In the genomic region with DNA sequence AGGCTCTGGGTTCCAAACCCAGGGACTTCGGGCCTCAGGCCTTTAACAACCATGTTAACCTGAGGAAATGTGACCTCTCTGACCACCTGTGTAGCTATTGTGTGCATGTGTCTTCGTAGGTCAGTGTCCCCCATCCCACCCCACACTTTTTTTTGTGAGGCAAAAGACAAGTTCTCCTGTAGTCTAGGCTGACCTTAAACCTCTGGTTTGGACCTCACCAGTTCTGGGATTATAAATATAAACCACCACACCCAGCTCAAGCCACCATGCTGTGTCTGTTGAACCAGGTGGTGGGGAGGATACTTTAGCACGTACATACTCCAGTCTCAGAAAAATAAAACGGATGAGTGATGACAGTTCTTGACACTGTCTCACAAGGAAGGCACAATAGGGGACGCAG, we compare ENCODE assay signal across 9 mouse cellular contexts. TPM values are rescaled to one million over a fixed set of nuclear protein-coding genes. Genes with fewer than 3 reads are reported as not detected.
DNase-seq lines count a peak whose midpoint lies in the region; ATAC-seq and TF ChIP-seq lines count a peak whose summit lies in the region.
"Had no signal": no experiment of that assay in that cellular context is flagged by ENCODE, and none has a peak within 500 bp of the region (broad histone marks: within the 10 kb centered on the region; RNA-seq: fewer than 3 reads in every experiment).

No protein-coding gene starts in this region.

- H3K9me3 ChIP-seq in forebrain, embryonic 16.5 days (ENCODE audit: control insufficient read depth, low read length): no peaks in the 10 kb centered on the region
- no peaks in the 10 kb centered on the region for H3K9me3 ChIP-seq in liver, embryonic 15.5 days (replicated peaks)

- peak overlapping the region; percentile 39 for H3ac ChIP-seq in C2C12 (ENCODE audit: control insufficient read depth, insufficient read length, low read depth)

- no peaks in the 10 kb centered on the region for H3K27me3 ChIP-seq in C2C12 (ENCODE audit: control insufficient read depth, insufficient read depth, insufficient read length)
- H3K27me3 ChIP-seq in forebrain, embryonic 16.5 days (replicated peaks; ENCODE audit: control insufficient read depth, insufficient read depth, low read length): no peaks in the 10 kb centered on the region
- no peaks in the 10 kb centered on the region for H3K27me3 ChIP-seq in liver, embryonic 15.5 days

- no peaks in the 10 kb centered on the region for H3K79me2 ChIP-seq in C2C12 (ENCODE audit: control insufficient read depth, insufficient read depth)

- peaks cover 24% of the 10 kb centered on the region for H3K36me3 ChIP-seq in C2C12 (ENCODE audit: control insufficient read depth, insufficient read depth)
- H3K36me3 ChIP-seq in forebrain, embryonic 16.5 days (ENCODE audit: control insufficient read depth, insufficient read depth): peaks cover 2% of the 10 kb centered on the region; the same call in 1 of the 2 replicates
- peaks cover 7% of the 10 kb centered on the region; the same call in 1 of the 2 replicates for H3K36me3 ChIP-seq in liver, embryonic 15.5 days (replicated peaks)

- H3K79me3 ChIP-seq in C2C12 (ENCODE audit: low read depth): no peaks in the 10 kb centered on the region

- no peak for ATAC-seq in forebrain, embryonic 16.5 days
- ATAC-seq in liver, embryonic 15.5 days (ENCODE audit: insufficient read depth): no peak

- DNase-seq in gastrocnemius, adult 2 months: no peak
- DNase-seq in gastrocnemius, postnatal 36 days: no peak
- DNase-seq in right cerebral cortex, postnatal 14 days: no peak
- no peak for DNase-seq in left cerebral cortex, postnatal 36 days (ENCODE audit: low spot score in 2 of 2)
- no peak for DNase-seq in spleen, postnatal 4 days (ENCODE audit: low spot score in 2 of 2)

- peak overlapping the region; percentile 77 for H3K4me2 ChIP-seq in forebrain, embryonic 16.5 days (ENCODE audit: low read length)
- peak overlapping the region; percentile 98 for H3K4me2 ChIP-seq in liver, embryonic 15.5 days

- no peak overlapping the region; the same call in 1 of the 2 replicates for H3K27ac ChIP-seq in gastrocnemius, adult 2 months
- H3K27ac ChIP-seq in forebrain, embryonic 16.5 days (ENCODE audit: low read length): no peak overlapping the region
- no peak overlapping the region for H3K27ac ChIP-seq in liver, embryonic 15.5 days (replicated peaks)

- H3K9ac ChIP-seq in forebrain, embryonic 16.5 days (replicated peaks; ENCODE audit: low read depth, low read length): peak overlapping the region; percentile 76; the same call in 1 of the 2 replicates
- H3K9ac ChIP-seq in liver, embryonic 15.5 days: no peak overlapping the region

- WGBS in forebrain, embryonic 16.5 days: 51% methylated on average over 5 of the region's 5 CpGs
- 52% methylated on average over 5 of the region's 5 CpGs for WGBS in liver, embryonic 15.5 days (ENCODE audit: insufficient replicate concordance)

- peaks cover 17% of the 10 kb centered on the region for H3K4me1 ChIP-seq in forebrain, embryonic 16.5 days (replicated peaks; ENCODE audit: control insufficient read depth, insufficient read depth, low read length)
- peaks cover 57% of the 10 kb centered on the region for H3K4me1 ChIP-seq in liver, embryonic 15.5 days (replicated peaks)

- peak overlapping the region; percentile 82 for H3K4me3 ChIP-seq in gastrocnemius, adult 2 months
- no peak overlapping the region for H3K4me3 ChIP-seq in C2C12 (ENCODE audit: insufficient read depth, poor library complexity, severe bottlenecking)
- H3K4me3 ChIP-seq in forebrain, embryonic 16.5 days (replicated peaks; ENCODE audit: low read length): peak overlapping the region; percentile 68
- H3K4me3 ChIP-seq in liver, embryonic 15.5 days (replicated peaks): no peak overlapping the region

- TF ChIP-seq CTCF in gastrocnemius, adult 2 months (IDR thresholded peaks at IDR 0.05): no peak
- no peak for TF ChIP-seq CTCF in C2C12 (IDR thresholded peaks at IDR 0.05; ENCODE audit: control insufficient read depth, insufficient read depth, insufficient read length)

- intact Hi-C loops in gastrocnemius, adult 2 months (cut with DNase I): no loop called here
- intact Hi-C loops in gastrocnemius, postnatal 36 days (cut with DNase I): loop anchor here (5.0 kb wide), 1 partner anchor 703 kb away; no protein-coding TSS in a partner anchor
- intact Hi-C loops in left cerebral cortex, postnatal 36 days (cut with DNase I): loop anchor here (2.0 to 10.0 kb wide), 2 partner anchors 23 to 705 kb away; partner anchors contain the start of gene Atg2a

TF ChIP-seq in C2C12, 6 proteins besides CTCF, POLR2A, EP300 and RAD21:
- TF ChIP-seq USF1 (IDR thresholded peaks at IDR 0.05; ENCODE audit: low read depth) (no peak), MYOD1 (IDR thresholded peaks at IDR 0.05; ENCODE audit: control insufficient read depth, insufficient read length, low read depth) (no peak), FOSL1 (IDR thresholded peaks at IDR 0.05; ENCODE audit: insufficient read depth, low read length, poor library complexity, severe bottlenecking) (no peak), CEBPB (IDR thresholded peaks at IDR 0.05; ENCODE audit: low read depth) (no peak), MYOG (IDR thresholded peaks at IDR 0.05; ENCODE audit: control insufficient read depth, extremely low read depth, insufficient read length) (no peak), MAX (IDR thresholded peaks at IDR 0.05) (no peak)

RNA-seq across cellular contexts. Expression of gene Gpr137, which starts 7.7 kb away (rescaled TPM):
- total RNA-seq in gastrocnemius, adult 2 months (2021): 10 to 100 TPM in 1 of 2 experiments, 1 to 10 TPM in 1; 8.2 to 13.8 TPM
- 1 to 10 TPM; 9.4 to 9.7 TPM for total RNA-seq in gastrocnemius, postnatal 36 days (2021)
- polyA plus RNA-seq in C2C12 (2012; fragmentation: generic; extraction: Trizol): 31.2 TPM
- polyA plus RNA-seq in forebrain, embryonic 16.5 days (2015; fragmentation: Nextera tagmentation; extraction: Ambion mirVana): 46.3 and 52.5 TPM in 2 replicates
- 7.4 TPM in 2 replicates for polyA plus RNA-seq in liver, embryonic 15.5 days (2015; fragmentation: Nextera tagmentation; extraction: Ambion mirVana)
- 100 to 1,000 TPM in 1 of 2 experiments, 10 to 100 TPM in 1; 94.1 to 108 TPM for total RNA-seq in left cerebral cortex, postnatal 36 days (2021)

RNA-seq across cellular contexts. Expression of gene Bad, which starts 8.3 kb away (rescaled TPM):
- total RNA-seq in gastrocnemius, adult 2 months (2021): 10 to 100 TPM; 10.8 to 14.4 TPM
- total RNA-seq in gastrocnemius, postnatal 36 days (2021): 10 to 100 TPM; 10.7 to 14.1 TPM
- polyA plus RNA-seq in C2C12 (2012; fragmentation: generic; extraction: Trizol): 84.0 TPM
- polyA plus RNA-seq in forebrain, embryonic 16.5 days (2015; fragmentation: Nextera tagmentation; extraction: Ambion mirVana): 87.9 and 88.4 TPM in 2 replicates
- polyA plus RNA-seq in liver, embryonic 15.5 days (2015; fragmentation: Nextera tagmentation; extraction: Ambion mirVana): 25.5 and 26.1 TPM in 2 replicates
- 10 to 100 TPM; 36.6 to 42.6 TPM for total RNA-seq in left cerebral cortex, postnatal 36 days (2021)

RNA-seq across cellular contexts. Expression of gene Kcnk4, which starts 15.6 kb away (rescaled TPM):
- total RNA-seq in gastrocnemius, adult 2 months (2021): not detected
- total RNA-seq in gastrocnemius, postnatal 36 days (2021): not detected
- 0.26 TPM for polyA plus RNA-seq in C2C12 (2012; fragmentation: generic; extraction: Trizol)
- polyA plus RNA-seq in forebrain, embryonic 16.5 days (2015; fragmentation: Nextera tagmentation; extraction: Ambion mirVana): 2.1 and 3.3 TPM in 2 replicates
- polyA plus RNA-seq in liver, embryonic 15.5 days (2015; fragmentation: Nextera tagmentation; extraction: Ambion mirVana): 0.08 TPM in 1 of 2 replicates, not detected in the other
- 10 to 100 TPM; 34.9 to 37.0 TPM for total RNA-seq in left cerebral cortex, postnatal 36 days (2021)
- polyA plus RNA-seq: adrenal gland, adult 2 months had no signal

RNA-seq across cellular contexts. Expression of gene Catsperz, which starts 24.8 kb away (rescaled TPM):
- total RNA-seq in gastrocnemius, adult 2 months (2021): not detected
- not detected for total RNA-seq in gastrocnemius, postnatal 36 days (2021)
- polyA plus RNA-seq in C2C12 (2012; fragmentation: generic; extraction: Trizol): 0.16 TPM
- polyA plus RNA-seq in forebrain, embryonic 16.5 days (2015; fragmentation: Nextera tagmentation; extraction: Ambion mirVana): 0.37 and 0.89 TPM in 2 replicates
- polyA plus RNA-seq in liver, embryonic 15.5 days (2015; fragmentation: Nextera tagmentation; extraction: Ambion mirVana): 0.24 and 0.59 TPM in 2 replicates
- 10 to 100 TPM; 23.8 to 30.8 TPM for total RNA-seq in left cerebral cortex, postnatal 36 days (2021)
- polyA plus RNA-seq: adrenal gland, adult 2 months had no signal

RNA-seq across cellular contexts. Expression of gene Ppp1r14b, which starts 24.8 kb away (rescaled TPM):
- 100 to 1,000 TPM; 121 to 127 TPM for total RNA-seq in gastrocnemius, adult 2 months (2021)
- total RNA-seq in gastrocnemius, postnatal 36 days (2021): 100 to 1,000 TPM; 105 to 128 TPM
- polyA plus RNA-seq in C2C12 (2012; fragmentation: generic; extraction: Trizol): 1,811 TPM
- 132 and 140 TPM in 2 replicates for polyA plus RNA-seq in forebrain, embryonic 16.5 days (2015; fragmentation: Nextera tagmentation; extraction: Ambion mirVana)
- 51.4 and 55.8 TPM in 2 replicates for polyA plus RNA-seq in liver, embryonic 15.5 days (2015; fragmentation: Nextera tagmentation; extraction: Ambion mirVana)
- 10 to 100 TPM; 51.5 to 55.6 TPM for total RNA-seq in left cerebral cortex, postnatal 36 days (2021)

Comparison
In these comparisons a context has a peak if more than half of its experiments do, and no peak if none do; other contexts are left out.
1. H3K4me3 ChIP-seq: peak in gastrocnemius, adult 2 months (single experiment) and forebrain, embryonic 16.5 days (single experiment); none in C2C12 (single experiment) and liver, embryonic 15.5 days (single experiment).
2. RNA of gene Gpr137, which starts 7.7 kb away (total RNA-seq): 94.1 to 108 TPM in left cerebral cortex, postnatal 36 days; 8.2 to 13.8 TPM in gastrocnemius, adult 2 months and 9.4 to 9.7 TPM in gastrocnemius, postnatal 36 days; every median in the first group is over 4 times any median in the second.
3. RNA of gene Kcnk4, which starts 15.6 kb away (total RNA-seq): 34.9 to 37.0 TPM in left cerebral cortex, postnatal 36 days; not detected in gastrocnemius, adult 2 months and not detected in gastrocnemius, postnatal 36 days; every median in the first group is over 10 times any median in the second.